Mouse (Mus musculus) cerebellum, adult 2 months (tissue): ENCODE data around the gene Rpl27.

ENCODE experiments used
- CTCF ChIP-seq: fragments of 200-500 bp; IDR thresholded peaks from 2 replicates; pipeline ENCODE4 v1.5.1; 2011; ENCODE audit warnings: low read depth, mild to moderate bottlenecking, control low read depth, low read length, moderate library complexity, borderline replicate concordance; ENCODE audit not compliant: insufficient read depth
- POLR2A ChIP-seq: fragments of 200-500 bp; IDR thresholded peaks from 2 replicates; pipeline ENCODE4 v1.6.1; 2011; ENCODE audit warnings: low read length, control low read depth, borderline replicate concordance; ENCODE audit not compliant: insufficient read depth

- TF ChIP-seq CTCF, result no peak
- no peak for TF ChIP-seq POLR2A
These were observed 662 bp downstream of the Rpl27 start for GRCm38 (mm10) chr11:101442760-101443159.
